Mouse (Mus musculus): ENCODE measurements at regions not wholly inside any gene's neighbourhood (a gene's known extent, or its start where the extent isn't known, plus 50 kb on each side); places are given as distances from the start of the nearest gene placed in this dataset.
"Not testable (repeated sequence)": the region's sequence is repeated elsewhere in the genome, so short reads cannot be mapped to it uniquely, and the experiment has no call there.

DNA sequence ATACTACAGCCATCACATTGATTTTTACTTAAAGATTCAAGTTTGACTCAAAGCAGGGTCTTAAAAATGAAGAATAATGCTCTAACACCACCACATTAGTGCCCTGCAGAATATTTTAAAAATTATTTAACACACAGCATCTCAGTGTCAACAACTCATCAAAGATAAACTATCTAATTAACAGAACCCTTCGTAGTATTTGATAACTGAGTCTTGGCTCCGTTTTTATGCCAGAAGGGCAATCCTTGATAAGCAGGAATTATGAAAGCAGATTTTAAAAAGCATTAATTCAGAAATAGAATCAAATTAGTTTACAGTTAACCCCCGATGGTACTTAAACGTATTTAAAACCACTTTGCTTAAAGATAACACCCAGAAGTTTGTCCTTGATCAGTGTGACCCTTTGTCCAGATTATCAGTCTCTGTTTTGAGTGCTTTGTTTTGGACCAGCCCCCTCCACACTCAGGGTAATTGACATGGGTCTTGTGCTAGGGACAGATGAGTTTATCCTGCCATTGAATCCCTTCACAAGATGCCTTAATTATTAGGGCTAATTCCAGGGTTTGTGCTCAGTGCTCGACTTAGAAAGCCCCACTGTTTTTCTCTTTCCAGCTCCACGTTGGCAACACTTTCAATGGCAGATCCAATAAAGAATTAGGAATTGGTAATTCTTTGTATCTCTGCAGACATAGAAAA is 69.4 kb upstream of the Dph6 start:
- no peak for DNase-seq (ENCODE audit: low read depth, low spot score)

GRCm38 (mm10) chr2:114727197-114727596 is 72.4 kb upstream of the Dph6 start:
- no peak for DNase-seq (ENCODE audit: low read depth, low spot score)

- no peak for DNase-seq (ENCODE audit: low read depth, low spot score)
These were observed 80.3 kb upstream of the Dph6 start for GRCm38 (mm10) chr2:114734861-114735569.

DNA sequence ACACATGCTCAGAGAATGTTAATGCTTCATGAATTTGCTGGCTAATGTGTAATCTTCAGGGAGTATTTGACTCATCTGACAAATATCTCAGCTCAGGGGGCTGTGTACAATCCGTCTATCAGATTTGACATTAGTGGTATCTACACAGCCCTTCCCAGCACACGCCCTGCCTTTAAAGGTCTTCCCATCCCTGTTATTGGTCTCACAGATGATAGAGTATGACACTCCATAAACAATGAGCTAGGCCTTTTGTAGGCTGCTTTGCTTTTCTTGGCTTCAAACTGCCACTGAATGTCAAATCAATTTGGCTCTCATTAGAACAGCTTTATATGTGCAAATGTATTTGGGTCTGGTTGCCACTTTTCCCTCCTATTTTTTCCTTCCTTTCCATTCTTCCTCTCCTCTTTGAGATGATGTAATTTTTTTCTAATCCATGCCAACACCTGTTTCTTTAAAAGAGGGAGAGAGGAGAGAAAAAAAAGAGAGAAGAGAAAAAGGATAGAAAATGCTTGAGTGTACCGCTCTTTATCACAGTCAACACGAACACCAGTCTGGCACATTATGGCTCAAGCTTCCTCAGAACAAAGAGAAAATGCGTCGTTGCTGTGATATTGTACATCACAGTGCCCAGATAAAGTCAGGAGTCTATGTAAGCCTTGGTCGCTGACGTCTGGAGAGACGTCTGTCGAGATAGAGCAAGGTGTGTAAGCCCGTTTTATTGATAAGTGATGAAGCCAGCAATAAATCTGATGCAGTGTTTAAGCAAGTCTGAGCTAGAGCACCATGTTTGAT is 84.9 kb upstream of the Dph6 start:
- DNase-seq (ENCODE audit: low read depth, low spot score), result no peak

DNA sequence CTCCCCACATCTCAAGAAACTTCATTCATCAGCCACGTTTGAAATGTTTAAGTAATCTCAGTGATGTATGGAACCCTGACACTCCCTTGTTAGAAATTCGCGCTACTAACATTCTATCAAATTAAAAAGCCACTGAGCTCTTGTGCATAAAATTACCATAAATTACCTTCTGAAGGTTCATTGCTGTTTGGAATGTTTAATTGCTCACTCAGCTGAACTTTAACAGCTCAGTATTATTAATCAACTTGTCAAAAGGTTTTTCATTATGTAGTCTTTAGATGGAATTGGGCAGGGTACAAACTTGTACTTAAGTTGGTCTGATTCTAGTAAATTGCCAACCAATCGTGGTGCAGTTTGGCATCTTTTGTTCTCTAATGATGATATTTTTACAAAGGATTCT is 108.5 kb upstream of the Dph6 start:
- no peak for DNase-seq (ENCODE audit: low read depth, low spot score)

GRCm38 (mm10) chr2:114773723-114774122 is 119.0 kb upstream of the Dph6 start:
- not testable (repeated sequence) for DNase-seq (ENCODE audit: low read depth, low spot score)

GRCm38 (mm10) chr2:114774278-114774677 is 119.5 kb upstream of the Dph6 start:
- DNase-seq (ENCODE audit: low read depth, low spot score), result no peak

DNA sequence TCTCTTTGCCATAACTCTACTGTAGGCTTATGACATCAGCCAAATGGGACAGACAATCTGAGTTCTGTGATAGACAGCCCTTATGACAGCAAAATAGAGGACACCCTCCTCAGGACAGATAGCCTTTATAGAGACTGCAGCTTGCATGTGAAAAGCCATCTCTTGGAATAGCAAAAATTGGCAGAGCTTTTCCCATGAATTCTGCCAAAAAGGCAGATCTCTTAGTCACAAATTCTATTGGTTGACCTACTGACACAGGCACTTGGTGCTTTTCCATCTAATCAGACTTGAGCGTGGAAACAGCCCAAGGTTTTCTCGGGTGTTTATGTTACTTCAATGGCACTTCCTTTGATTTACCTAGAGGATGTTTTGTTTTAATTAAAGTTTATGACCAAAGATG is 120.8 kb upstream of the Dph6 start:
- DNase-seq (ENCODE audit: low read depth, low spot score), result no peak

- DNase-seq (ENCODE audit: low read depth, low spot score), result no peak
These were observed 121.4 kb upstream of the Dph6 start for GRCm38 (mm10) chr2:114776176-114776575.

GRCm38 (mm10) chr2:114782450-114782849 is 127.7 kb upstream of the Dph6 start:
- DNase-seq (ENCODE audit: low read depth, low spot score), result no peak

GRCm38 (mm10) chr2:114784191-114784590 is 129.4 kb upstream of the Dph6 start:
- no peak for DNase-seq (ENCODE audit: low read depth, low spot score)

GRCm38 (mm10) chr2:114788251-114788650 is 133.5 kb upstream of the Dph6 start:
- DNase-seq (ENCODE audit: low read depth, low spot score), result no peak

- DNase-seq (ENCODE audit: low read depth, low spot score), result no peak
These were observed 142.0 kb upstream of the Dph6 start for GRCm38 (mm10) chr2:114796630-114797290.

- no peak for DNase-seq (ENCODE audit: low read depth, low spot score)
These were observed 142.5 kb upstream of the Dph6 start for GRCm38 (mm10) chr2:114797291-114797650.

DNA sequence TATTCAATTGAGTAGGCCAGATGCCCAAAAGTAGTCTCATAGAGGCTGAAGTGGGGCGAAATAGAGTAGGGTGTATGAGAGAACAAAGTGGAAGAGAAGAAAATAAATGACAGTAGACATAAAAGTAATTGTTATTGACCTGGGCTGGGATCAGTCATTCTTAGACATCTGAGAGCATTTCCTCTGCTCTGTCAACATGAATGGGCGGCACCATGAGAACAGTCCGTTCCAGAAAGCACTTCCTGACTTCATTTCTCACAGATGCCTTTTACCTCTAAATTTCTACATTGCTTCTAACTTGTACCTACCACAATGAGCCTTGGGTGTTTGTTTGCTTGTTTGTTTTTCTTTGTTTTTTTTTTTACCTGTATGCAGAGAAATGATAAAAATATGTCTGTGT is 148.5 kb upstream of the Dph6 start:
- no peak for DNase-seq (ENCODE audit: low read depth, low spot score)

GRCm38 (mm10) chr2:114803928-114804327 is 149.2 kb upstream of the Dph6 start:
- no peak for DNase-seq (ENCODE audit: low read depth, low spot score)

- no peak for DNase-seq (ENCODE audit: low read depth, low spot score)
These were observed 150.8 kb upstream of the Dph6 start for GRCm38 (mm10) chr2:114805436-114806047.

DNA sequence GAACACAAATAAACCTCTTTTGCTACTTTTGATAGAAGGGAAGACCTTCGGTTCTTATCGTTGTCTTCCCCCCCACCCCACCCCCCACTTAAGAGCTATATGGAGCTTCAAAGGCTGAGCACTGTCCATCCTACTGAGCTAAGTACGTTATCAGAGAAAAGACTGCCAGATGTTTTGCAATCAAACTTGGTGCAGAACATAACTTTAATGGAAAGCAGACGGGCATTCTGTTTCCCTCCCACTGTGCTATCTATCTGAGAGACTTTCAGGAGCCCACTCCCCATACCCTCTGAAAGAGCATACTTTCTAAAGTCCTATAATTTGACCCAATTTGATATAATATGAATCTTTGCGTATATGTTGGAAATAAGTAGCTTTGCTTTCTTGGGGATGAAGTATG is 153.3 kb upstream of the Dph6 start:
- no peak for DNase-seq (ENCODE audit: low read depth, low spot score)

- DNase-seq (ENCODE audit: low read depth, low spot score), result no peak
These were observed 157.6 kb upstream of the Dph6 start for GRCm38 (mm10) chr2:114812141-114812902.

- no peak for DNase-seq (ENCODE audit: low read depth, low spot score)
These were observed 158.1 kb upstream of the Dph6 start for GRCm38 (mm10) chr2:114812903-114813290.

DNA sequence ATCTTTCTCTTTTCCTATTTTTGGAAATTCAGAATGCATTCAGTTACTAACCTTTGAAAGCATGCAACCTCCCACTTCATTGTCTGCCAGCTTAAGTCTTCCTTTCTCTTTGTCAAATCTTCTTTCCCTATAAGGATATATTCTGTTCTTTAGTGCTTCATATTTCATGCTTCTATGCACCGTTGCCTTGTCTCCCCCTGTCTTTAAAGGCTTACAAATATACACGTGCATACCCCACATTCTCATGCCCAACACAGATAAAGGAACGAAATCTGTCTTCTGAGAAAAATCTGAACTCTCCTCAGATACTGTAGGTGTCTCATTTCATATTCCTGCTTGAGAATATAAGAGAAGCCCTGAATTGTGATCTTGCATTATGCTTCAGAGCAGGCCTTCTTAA is 167.9 kb upstream of the Dph6 start:
- no peak for DNase-seq (ENCODE audit: low read depth, low spot score)

Measured in c-Kit-negative CD71-positive TER-119-positive erythroid progenitor cells, embryonic 14.5 days (primary cell).